Mouse (Mus musculus): Measurements from ENCODE around the gene Parva.

- TF ChIP-seq POLR2A (IDR thresholded peaks at IDR 0.05; ENCODE audit: insufficient read depth, low read depth, low read length) (no peak), CTCF (IDR thresholded peaks at IDR 0.05; ENCODE audit: insufficient read depth, low read depth, low read length) (no peak)
These were observed 51.8 kb downstream of the Parva start for GRCm38 (mm10) chr7:112479116-112479515.
